Mouse (Mus musculus) spleen, adult 10 weeks (tissue): ENCODE measurements around the gene Ccdc7a. TPM values are rescaled to one million over a fixed set of nuclear protein-coding genes. Genes with fewer than 3 reads are reported as not detected.

ENCODE experiments used
- polyA plus RNA-seq: library from polyadenylated mRNA; stranded (reverse); fragments of 350-450 nt; fragmentation: Illumina TruSeq; extraction: RNeasy Lipid Tissue Mini Kit (QIAGEN cat#74804); gene quantifications from one replicate; pipeline ENCODE4 v1.2.3, GENCODE M21; 2015; ENCODE audit warnings: low replicate concordance; ENCODE audit not compliant: insufficient read depth

The Ccdc7a gene
- not detected for polyA plus RNA-seq

GRCm38 (mm10) chr8:129065417-129065816 lies at the start of gene Ccdc7a:
Gene Ccdc7a (minus strand): TSS chr8:129065517.

GRCm38 (mm10) chr8:129066834-129067233 lies 1.5 kb upstream of the Ccdc7a start, which contains the start of gene Ccdc7b:
Gene Ccdc7b (plus strand): TSS chr8:129067134.

GRCm38 (mm10) chr8:128798594-128798993 lies 266.7 kb downstream of the Ccdc7a start, which contains the start of gene Gm3952:
Gene Gm3952 (minus strand): TSS chr8:128798694.

GRCm38 (mm10) chr8:128685507-128686428 lies 379.5 kb downstream of the Ccdc7a start, which contains the start of gene Itgb1:
Gene Itgb1 (plus strand): TSS chr8:128685654.

Other genes with a start within 250 kb of the Ccdc7a start
- gene Ccdc7b, start 1.6 kb upstream of the Ccdc7a start, polyA plus RNA-seq = not detected
- not detected for gene Gm10999, start 66.1 kb upstream of the Ccdc7a start, polyA plus RNA-seq
- 44.5 TPM for gene 2610044O15Rik8, start 168.9 kb upstream of the Ccdc7a start, polyA plus RNA-seq